In the genomic region with DNA sequence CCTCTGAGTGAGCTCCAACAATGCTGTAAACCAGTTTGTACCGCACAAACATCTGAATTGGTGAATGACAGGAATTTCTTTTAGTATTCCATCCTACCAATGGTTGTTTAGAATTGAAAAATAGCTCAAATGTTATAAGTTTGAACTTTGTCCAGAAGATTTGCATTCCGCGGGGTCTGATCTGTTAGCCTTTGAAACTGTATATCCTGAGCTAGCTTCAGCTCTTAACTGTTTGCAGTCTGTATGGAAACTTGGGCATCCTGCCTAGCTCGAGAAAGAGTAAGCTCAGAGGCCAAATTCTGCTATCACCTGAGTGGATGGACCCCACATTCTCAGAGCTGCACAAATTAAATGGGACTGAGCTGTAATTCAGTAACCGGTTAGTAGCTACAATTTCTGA, we compare ENCODE assay signal across 9 mouse cellular contexts. TPM values are rescaled to one million over a fixed set of nuclear protein-coding genes. Genes with fewer than 3 reads are reported as not detected.
DNase-seq lines count a peak whose midpoint lies in the region; ATAC-seq and TF ChIP-seq lines count a peak whose summit lies in the region.
"Had no signal": no experiment of that assay in that cellular context is flagged by ENCODE, and none has a peak within 500 bp of the region (broad histone marks: within the 10 kb centered on the region; RNA-seq: fewer than 3 reads in every experiment).

No protein-coding gene starts in this region.

- H3K9ac ChIP-seq in liver, embryonic 11.5 days (ENCODE audit: low read depth, low read length): no peak overlapping the region
- peak overlapping the region; percentile 99 for H3K9ac ChIP-seq in forebrain, embryonic 14.5 days (ENCODE audit: low read length)
- peak overlapping the region; percentile 31; the same call in 1 of the 2 replicates for H3K9ac ChIP-seq in limb, embryonic 13.5 days
- H3K9ac ChIP-seq in stomach, embryonic 14.5 days (replicated peaks; ENCODE audit: low read depth, low read length): no peak overlapping the region

- H3K36me3 ChIP-seq in liver, embryonic 11.5 days (ENCODE audit: control insufficient read depth, insufficient read depth, low read length): peaks cover 4% of the 10 kb centered on the region
- H3K36me3 ChIP-seq in forebrain, embryonic 14.5 days (ENCODE audit: control insufficient read depth, insufficient read depth, low read length): peaks cover 31% of the 10 kb centered on the region
- H3K36me3 ChIP-seq in limb, embryonic 13.5 days: peaks cover 27% of the 10 kb centered on the region
- peaks cover 22% of the 10 kb centered on the region for H3K36me3 ChIP-seq in stomach, embryonic 14.5 days (ENCODE audit: control insufficient read depth, insufficient read depth, low read length)

- H3K27ac ChIP-seq in liver, embryonic 11.5 days (ENCODE audit: low read depth, low read length): no peak overlapping the region
- no peak overlapping the region for H3K27ac ChIP-seq in forebrain, embryonic 14.5 days (ENCODE audit: low read depth, low read length)
- H3K27ac ChIP-seq in limb, embryonic 13.5 days: no peak overlapping the region; the same call in 1 of the 2 replicates
- no peak overlapping the region for H3K27ac ChIP-seq in stomach, embryonic 14.5 days (ENCODE audit: low read length)
- H3K27ac ChIP-seq in layer of hippocampus, adult 2 months: no peak overlapping the region

- no peak for DNase-seq in liver, embryonic 11.5 days (ENCODE audit: low spot score)
- DNase-seq in liver: no peak
- DNase-seq in forebrain, embryonic 14.5 days (ENCODE audit: low spot score): no peak
- DNase-seq in layer of hippocampus, adult 2 months (ENCODE audit: low spot score in 2 of 2): no peak
- DNase-seq in gastrocnemius, adult 8-10 months (ENCODE audit: low spot score in 2 of 2): no peak
- DNase-seq: right cerebral cortex, postnatal 25 days had no signal

- no peaks in the 10 kb centered on the region for H3K9me3 ChIP-seq in liver, embryonic 11.5 days (ENCODE audit: control insufficient read depth, low read length)
- no peaks in the 10 kb centered on the region for H3K9me3 ChIP-seq in forebrain, embryonic 14.5 days (replicated peaks; ENCODE audit: control insufficient read depth, low read length)
- H3K9me3 ChIP-seq in limb, embryonic 13.5 days: no peaks in the 10 kb centered on the region
- no peaks in the 10 kb centered on the region for H3K9me3 ChIP-seq in stomach, embryonic 14.5 days (ENCODE audit: control insufficient read depth, low read depth, low read length)

- no peak for TF ChIP-seq CTCF in layer of hippocampus, adult 2 months (conservative IDR thresholded peaks at IDR 0.05)

- H3K4me2 ChIP-seq in liver, embryonic 11.5 days: peak overlapping the region; percentile 28; the same call in 1 of the 2 replicates
- peak overlapping the region; percentile 92 for H3K4me2 ChIP-seq in forebrain, embryonic 14.5 days (ENCODE audit: low read length)
- H3K4me2 ChIP-seq in limb, embryonic 13.5 days (replicated peaks): peak overlapping the region; percentile 71
- H3K4me2 ChIP-seq in stomach, embryonic 14.5 days (replicated peaks; ENCODE audit: low read depth, low read length): peak overlapping the region; percentile 78

- WGBS in liver, embryonic 11.5 days: 70% methylated on average over 5 of the region's 5 CpGs
- 23% methylated on average over 5 of the region's 5 CpGs for WGBS in forebrain, embryonic 14.5 days
- 44% methylated on average over 5 of the region's 5 CpGs for WGBS in limb, embryonic 13.5 days
- 23% methylated on average over 5 of the region's 5 CpGs for WGBS in stomach, embryonic 14.5 days

- no peaks in the 10 kb centered on the region for H3K27me3 ChIP-seq in liver, embryonic 11.5 days (replicated peaks; ENCODE audit: control insufficient read depth, insufficient read depth, low read length)
- H3K27me3 ChIP-seq in forebrain, embryonic 14.5 days (replicated peaks; ENCODE audit: control insufficient read depth, insufficient read depth, low read length): no peaks in the 10 kb centered on the region
- no peaks in the 10 kb centered on the region for H3K27me3 ChIP-seq in limb, embryonic 13.5 days
- H3K27me3 ChIP-seq in stomach, embryonic 14.5 days (ENCODE audit: control insufficient read depth, insufficient read depth, low read length): no peaks in the 10 kb centered on the region

- peaks cover 21% of the 10 kb centered on the region for H3K4me1 ChIP-seq in liver, embryonic 11.5 days (replicated peaks; ENCODE audit: control insufficient read depth, insufficient read depth, low read length)
- peaks cover 33% of the 10 kb centered on the region for H3K4me1 ChIP-seq in forebrain, embryonic 14.5 days (ENCODE audit: control insufficient read depth, insufficient read depth, low read length)
- peaks cover 42% of the 10 kb centered on the region for H3K4me1 ChIP-seq in limb, embryonic 13.5 days
- peaks cover 28% of the 10 kb centered on the region for H3K4me1 ChIP-seq in stomach, embryonic 14.5 days (ENCODE audit: control insufficient read depth, insufficient read depth, low read length)

- no peak for ATAC-seq in liver, embryonic 11.5 days (replicated peaks; ENCODE audit: low FRiP score)
- no peak for ATAC-seq in forebrain, embryonic 14.5 days
- ATAC-seq in limb, embryonic 13.5 days (ENCODE audit: low FRiP score, low read depth): no peak
- no peak for ATAC-seq in stomach, embryonic 14.5 days (ENCODE audit: insufficient number of reproducible peaks, insufficient read depth, low FRiP score, low read depth)
- ATAC-seq in inflammation-experienced regulatory T-cells, adult 6 months: no peak

- no peak overlapping the region for H3K4me3 ChIP-seq in liver, embryonic 11.5 days (ENCODE audit: low read depth, low read length)
- H3K4me3 ChIP-seq in forebrain, embryonic 14.5 days (ENCODE audit: low read depth, low read length): peak overlapping the region; percentile 96; the same call in 1 of the 2 replicates
- H3K4me3 ChIP-seq in limb, embryonic 13.5 days: peak overlapping the region; percentile 98
- no peak overlapping the region; the same call in 1 of the 2 replicates for H3K4me3 ChIP-seq in stomach, embryonic 14.5 days (ENCODE audit: low read depth, low read length)
- H3K4me3 ChIP-seq in layer of hippocampus, adult 2 months: no peak overlapping the region

RNA-seq across cellular contexts. Expression of gene Vezf1, which starts 3.0 kb away (rescaled TPM):
- 21.7 and 24.0 TPM in 2 replicates for polyA plus RNA-seq in liver, embryonic 11.5 days (2014; fragmentation: Nextera tagmentation; extraction: Ambion mirVana)
- 60.0 and 64.7 TPM in 2 replicates for polyA plus RNA-seq in forebrain, embryonic 14.5 days (2014; fragmentation: Nextera tagmentation; extraction: Ambion mirVana)
- 46.8 and 48.9 TPM in 2 replicates for polyA plus RNA-seq in limb, embryonic 13.5 days (2015; fragmentation: Nextera tagmentation; extraction: Ambion mirVana)
- 46.5 and 50.8 TPM in 2 replicates for polyA plus RNA-seq in stomach, embryonic 14.5 days (2014; fragmentation: Nextera tagmentation; extraction: Ambion mirVana)
- polyA plus RNA-seq in inflammation-experienced regulatory T-cells, adult 6 months (2017; shearing (Covaris generic)): 10 to 100 TPM; 19.3 to 25.6 (median 21.5) TPM
- total RNA-seq in layer of hippocampus, adult 2 months (2021): 10 to 100 TPM; 22.0 to 22.7 TPM
- 100 to 1,000 TPM in 1 of 4 experiments, 10 to 100 TPM in 3; 98.6 to 102 (median 98.9) TPM for total RNA-seq in gastrocnemius, adult 8-10 months (2022)

RNA-seq across cellular contexts. Expression of gene Srsf1, which starts 23.9 kb away (rescaled TPM):
- polyA plus RNA-seq in liver, embryonic 11.5 days (2014; fragmentation: Nextera tagmentation; extraction: Ambion mirVana): 323 and 337 TPM in 2 replicates
- 340 and 348 TPM in 2 replicates for polyA plus RNA-seq in forebrain, embryonic 14.5 days (2014; fragmentation: Nextera tagmentation; extraction: Ambion mirVana)
- polyA plus RNA-seq in limb, embryonic 13.5 days (2015; fragmentation: Nextera tagmentation; extraction: Ambion mirVana): 340 and 357 TPM in 2 replicates
- 345 and 362 TPM in 2 replicates for polyA plus RNA-seq in stomach, embryonic 14.5 days (2014; fragmentation: Nextera tagmentation; extraction: Ambion mirVana)
- 10 to 100 TPM; 40.8 to 52.4 (median 50.5) TPM for polyA plus RNA-seq in inflammation-experienced regulatory T-cells, adult 6 months (2017; shearing (Covaris generic))
- 100 to 1,000 TPM; 234 TPM for total RNA-seq in layer of hippocampus, adult 2 months (2021)
- total RNA-seq in gastrocnemius, adult 8-10 months (2022): 10 to 100 TPM; 52.7 to 62.4 (median 59.0) TPM

RNA-seq across cellular contexts. Expression of gene Cuedc1, which starts 26.7 kb away (rescaled TPM):
- polyA plus RNA-seq in liver, embryonic 11.5 days (2014; fragmentation: Nextera tagmentation; extraction: Ambion mirVana): 5.3 and 6.9 TPM in 2 replicates
- polyA plus RNA-seq in forebrain, embryonic 14.5 days (2014; fragmentation: Nextera tagmentation; extraction: Ambion mirVana): 13.0 and 18.6 TPM in 2 replicates
- polyA plus RNA-seq in limb, embryonic 13.5 days (2015; fragmentation: Nextera tagmentation; extraction: Ambion mirVana): 37.2 and 37.7 TPM in 2 replicates
- polyA plus RNA-seq in stomach, embryonic 14.5 days (2014; fragmentation: Nextera tagmentation; extraction: Ambion mirVana): 21.7 and 24.9 TPM in 2 replicates
- 1 to 10 TPM; 2.0 to 6.4 (median 5.2) TPM for polyA plus RNA-seq in inflammation-experienced regulatory T-cells, adult 6 months (2017; shearing (Covaris generic))
- total RNA-seq in layer of hippocampus, adult 2 months (2021): 10 to 100 TPM; 31.1 to 35.3 TPM
- total RNA-seq in gastrocnemius, adult 8-10 months (2022): 100 to 1,000 TPM; 108 to 156 (median 116) TPM

Comparison
In these comparisons a context has a peak if more than half of its experiments do, and no peak if none do; other contexts are left out.
1. H3K4me2 ChIP-seq: peak in every context shown above with its lines; median percentile 92 in forebrain, embryonic 14.5 days; 78 in stomach, embryonic 14.5 days; 71 in limb, embryonic 13.5 days; 28 in liver, embryonic 11.5 days.
2. H3K4me3 ChIP-seq: peak in forebrain, embryonic 14.5 days (single experiment) and limb, embryonic 13.5 days (single experiment); none in liver, embryonic 11.5 days (single experiment), stomach, embryonic 14.5 days (single experiment) and layer of hippocampus, adult 2 months (single experiment).
3. H3K9ac ChIP-seq: peak in forebrain, embryonic 14.5 days (single experiment) and limb, embryonic 13.5 days (single experiment); none in liver, embryonic 11.5 days (single experiment) and stomach, embryonic 14.5 days (single experiment).